Mouse (Mus musculus): ENCODE measurements around the gene Bach1.

GRCm38 (mm10) chr16:87665752-87666619 is 32.8 kb upstream of the Bach1 start:
- TF ChIP-seq POLR2A (IDR thresholded peaks at IDR 0.05; ENCODE audit: low read depth, low read length) (no peak), CTCF (IDR thresholded peaks at IDR 0.05; ENCODE audit: extremely low read depth, insufficient read length, insufficient replicate concordance, low read depth, low read length) (no peak)
